Mouse (Mus musculus): ENCODE measurements at regions not wholly inside any gene's neighbourhood (a gene's known extent, or its start where the extent isn't known, plus 50 kb on each side); places are given as distances from the start of the nearest gene placed in this dataset.

GRCm38 (mm10) chr12:45745697-45746096 is 671.2 kb upstream of the Stxbp6 start:
- TF ChIP-seq USF1 (IDR thresholded peaks at IDR 0.05; ENCODE audit: low read depth), result no peak
- no peak for TF ChIP-seq POLR2A (IDR thresholded peaks at IDR 0.05; ENCODE audit: insufficient read length, low read depth)
- TF ChIP-seq MYOD1 (IDR thresholded peaks at IDR 0.05; ENCODE audit: control insufficient read depth in 1 of 3, insufficient read length in 2 of 3, low read depth in 2 of 3), result no peak
- no peak for TF ChIP-seq REST (IDR thresholded peaks at IDR 0.05; ENCODE audit: insufficient read depth, insufficient read length)
- TF ChIP-seq MAX (IDR thresholded peaks at IDR 0.05; ENCODE audit: low read depth), result no peak
- TF ChIP-seq TCF3 (IDR thresholded peaks at IDR 0.05; ENCODE audit: insufficient read length, low read depth), result no peak
- TF ChIP-seq E2F4 (IDR thresholded peaks at IDR 0.05; ENCODE audit: insufficient read depth), result no peak
- no peak for TF ChIP-seq TCF12 (IDR thresholded peaks at IDR 0.05; ENCODE audit: insufficient read depth, poor library complexity, severe bottlenecking)
- no peak for TF ChIP-seq POLR2AphosphoS2 (IDR thresholded peaks at IDR 0.05; ENCODE audit: insufficient read length, low read depth)
- no peak for TF ChIP-seq CEBPB (IDR thresholded peaks at IDR 0.05; ENCODE audit: insufficient read depth, poor library complexity, severe bottlenecking)

Measured in myocyte (in vitro differentiated cells).